Mouse (Mus musculus) midbrain, embryonic 11.5 days (tissue): ENCODE measurements around the gene Llgl1. TPM values are rescaled to one million over a fixed set of nuclear protein-coding genes. Genes with fewer than 3 reads are reported as not detected.
A peak's percentile ranks its signal among the peaks of the same experiment; 100 is the strongest.

Experiments used
- ATAC-seq: fragments of 200-750 bp; cut with Nextera tagmentation; 2 replicates; pipeline ENCODE4 v1.8.0; 2017; ENCODE audit warnings: moderate TSS enrichment, moderate library complexity; ENCODE audit not compliant: low FRiP score
- DNase-seq: peaks from one replicate; pipeline ENCODE4 v3.0.0; 2015; ENCODE audit warnings: low spot score; ENCODE audit errors: missing footprints
- H3K27ac ChIP-seq: fragments of 300-500 bp; sonication (generic); 2 replicates; pipeline ENCODE4 v1.5.1; 2014; ENCODE audit warnings: low read depth, low read length
- H3K27me3 ChIP-seq: fragments of 300-500 bp; sonication (generic); 2 replicates; pipeline ENCODE4 v1.6.1; 2014; ENCODE audit warnings: mild to moderate bottlenecking, low read length, moderate library complexity, mixed read lengths; ENCODE audit not compliant: control insufficient read depth, insufficient read depth
- H3K36me3 ChIP-seq: fragments of 300-500 bp; sonication (generic); 2 replicates; pipeline ENCODE4 v1.6.1; 2014; ENCODE audit warnings: mild to moderate bottlenecking, low read length, moderate library complexity, mixed read lengths; ENCODE audit not compliant: control insufficient read depth, insufficient read depth
- H3K4me1 ChIP-seq: fragments of 300-500 bp; sonication (generic); 2 replicates; pipeline ENCODE4 v1.6.1; 2014; ENCODE audit warnings: low read length; ENCODE audit not compliant: control insufficient read depth, insufficient read depth
- H3K4me2 ChIP-seq: fragments of 300-500 bp; sonication (generic); 2 replicates; pipeline ENCODE4 v1.6.1; 2014; ENCODE audit warnings: mild to moderate bottlenecking, moderate library complexity
- H3K4me3 ChIP-seq: fragments of 300-500 bp; sonication (generic); 2 replicates; pipeline ENCODE4 v1.5.1; 2014; ENCODE audit warnings: low read depth, low read length
- H3K9ac ChIP-seq: fragments of 300-500 bp; sonication (generic); 2 replicates; pipeline ENCODE4 v1.6.1; 2014; ENCODE audit warnings: low read length
- H3K9me3 ChIP-seq: fragments of 300-500 bp; sonication (generic); 2 replicates; pipeline ENCODE4 v1.6.1; 2016; ENCODE audit warnings: low read length; ENCODE audit not compliant: control insufficient read depth
- WGBS: fragments of 180-500 bp; shearing (Covaris S2); extraction: QIAGEN DNeasy Blood & Tissue Kit; methylation state at CpG from one replicate; pipeline ENCODE4 v1.1.7; 2014; 5-methylcytosine and 5-hydroxymethylcytosine counted together
- polyA plus RNA-seq: library from polyadenylated mRNA; unstranded; fragments of >200 nt; fragmentation: Nextera tagmentation; extraction: Ambion mirVana; gene quantifications from 2 replicates; pipeline ENCODE4 v1.2.1, GENCODE M21; 2014

Gene Llgl1
- polyA plus RNA-seq, 1 experiment from 2014 or later = 101 TPM

DNA sequence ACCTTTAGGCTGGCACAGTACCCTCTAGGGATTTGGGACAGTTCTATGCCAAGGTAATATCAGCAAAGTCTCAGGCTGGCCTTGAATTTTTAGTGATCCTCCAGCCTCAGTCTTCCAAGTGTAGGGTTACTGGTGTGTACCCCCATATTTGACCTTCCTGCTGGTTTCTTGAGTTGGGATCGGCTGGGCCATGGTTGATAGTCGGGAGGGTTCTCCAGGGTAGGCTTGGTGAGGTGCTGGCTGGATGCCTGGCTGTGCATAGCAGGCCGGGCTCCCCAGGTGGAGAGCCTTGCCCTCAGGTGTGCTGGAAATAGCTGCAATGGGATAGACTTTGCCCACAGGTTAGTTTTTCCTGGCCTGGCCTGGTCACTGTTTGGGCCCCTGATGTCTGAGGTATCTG, 5.7 kb downstream of the Llgl1 start:
- DNase-seq (peak; percentile 72), ATAC-seq (no peak)
- Histone ChIP-seq H3K4me1 (peaks cover 21% of the 10 kb centered on the region), H3K9ac (no peak overlapping the region), H3K4me2 (no peak overlapping the region), H3K9me3 (no peaks in the 10 kb centered on the region), H3K4me3 (no peak overlapping the region), H3K36me3 (peaks cover 36% of the 10 kb centered on the region), H3K27me3 (no peaks in the 10 kb centered on the region), H3K27ac (no peak overlapping the region)
- 94% methylated on average over 3 of the region's 3 CpGs for WGBS

DNA sequence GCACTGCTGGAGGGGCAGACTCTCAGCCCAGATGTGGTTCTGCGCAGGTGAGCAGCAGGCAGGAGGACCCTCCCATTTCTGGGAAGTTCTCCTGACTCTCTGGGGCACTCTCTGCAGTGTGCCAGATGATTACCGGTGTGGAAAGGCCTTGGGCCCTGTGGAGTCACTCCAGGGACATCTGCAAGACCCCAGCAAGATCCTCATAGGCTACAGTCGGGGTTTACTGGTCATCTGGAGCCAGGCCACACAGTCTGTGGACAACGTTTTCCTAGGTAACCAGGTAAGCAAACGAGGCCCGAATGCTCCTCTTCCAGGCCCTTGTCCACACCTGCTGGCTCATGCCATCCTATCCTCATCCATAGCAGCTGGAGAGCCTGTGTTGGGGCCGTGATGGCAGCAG, 6.6 kb downstream of the Llgl1 start:
- Histone ChIP-seq H3K9me3 (no peaks in the 10 kb centered on the region), H3K36me3 (peaks cover 44% of the 10 kb centered on the region), H3K4me2 (no peak overlapping the region), H3K4me3 (no peak overlapping the region), H3K4me1 (peaks cover 14% of the 10 kb centered on the region), H3K9ac (no peak overlapping the region), H3K27ac (no peak overlapping the region), H3K27me3 (no peaks in the 10 kb centered on the region)
- peak; percentile 61 for DNase-seq
- ATAC-seq = no peak
- WGBS = 93% methylated on average over 7 of the region's 7 CpGs

DNA sequence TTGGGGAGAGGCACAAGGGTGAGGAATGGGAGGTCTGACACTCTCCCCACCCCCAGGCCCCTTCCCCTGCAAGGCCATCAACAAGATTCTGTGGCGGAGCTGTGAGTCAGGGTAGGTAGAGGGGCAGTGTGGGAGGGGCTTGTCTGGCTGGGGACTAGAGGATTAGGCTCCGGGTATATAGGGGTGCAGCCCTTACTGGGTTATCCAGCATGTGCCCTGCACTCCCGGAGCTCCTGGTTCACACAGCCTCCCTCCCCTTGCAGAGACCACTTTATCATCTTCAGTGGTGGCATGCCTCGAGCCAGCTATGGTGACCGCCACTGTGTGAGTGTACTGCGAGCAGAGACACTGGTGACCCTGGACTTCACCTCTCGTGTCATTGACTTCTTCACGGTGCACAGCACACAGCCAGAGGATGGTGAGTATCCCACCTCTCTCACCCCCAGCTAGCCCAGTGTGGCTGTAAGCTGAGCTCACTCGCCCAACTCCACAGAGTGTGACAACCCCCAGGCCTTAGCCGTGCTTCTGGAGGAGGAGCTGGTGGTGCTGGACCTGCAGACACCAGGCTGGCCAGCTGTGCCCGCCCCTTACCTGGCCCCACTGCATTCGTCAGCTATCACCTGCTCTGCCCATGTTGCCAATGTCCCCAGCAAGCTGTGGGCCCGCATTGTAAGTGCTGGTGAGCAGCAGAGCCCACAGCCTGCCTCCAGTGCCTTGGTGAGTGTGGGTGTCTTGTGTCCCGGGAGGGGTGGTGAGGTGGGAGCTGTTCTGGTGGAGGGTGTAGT, 7.4 kb downstream of the Llgl1 start:
- H3K9ac ChIP-seq = no peak overlapping the region
- no peaks in the 10 kb centered on the region for H3K27me3 ChIP-seq
- peaks cover 52% of the 10 kb centered on the region for H3K36me3 ChIP-seq
- no peak overlapping the region for H3K4me2 ChIP-seq
- WGBS = 87% methylated on average over 14 of the region's 14 CpGs
- ATAC-seq (no peak), DNase-seq (peak; percentile 62)
- peaks cover 6% of the 10 kb centered on the region for H3K4me1 ChIP-seq
- no peaks in the 10 kb centered on the region for H3K9me3 ChIP-seq
- H3K4me3 ChIP-seq = no peak overlapping the region
- no peak overlapping the region for H3K27ac ChIP-seq

DNA sequence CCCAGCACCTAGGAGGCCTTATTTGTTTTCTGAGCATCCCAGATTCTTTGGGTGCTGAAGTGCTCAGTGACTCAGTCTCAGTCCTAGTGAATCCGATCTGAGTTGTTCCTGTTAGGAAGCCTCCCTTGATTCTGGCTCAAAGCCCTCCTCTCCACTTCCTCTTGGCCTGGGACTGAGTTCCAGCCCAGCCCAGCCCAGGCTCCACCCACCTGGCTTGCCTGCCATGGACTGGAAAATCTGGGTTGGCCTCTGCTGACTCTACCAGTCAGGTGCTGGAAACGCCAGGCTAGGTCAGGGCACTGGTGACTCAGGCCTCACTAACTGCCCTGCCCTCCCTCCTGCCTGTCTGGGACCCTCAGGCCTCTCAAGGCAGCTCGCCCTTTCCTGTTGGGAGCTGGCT, 8.1 kb downstream of the Llgl1 start:
- 0 out of 2 replicates have a peak, but pooled peaks cover 3% of the 10 kb centered on the region for H3K4me1 ChIP-seq
- no peaks in the 10 kb centered on the region for H3K9me3 ChIP-seq
- ATAC-seq (no peak), DNase-seq (no peak)
- H3K4me2 ChIP-seq = no peak overlapping the region
- H3K27me3 ChIP-seq = no peaks in the 10 kb centered on the region
- peaks cover 58% of the 10 kb centered on the region for H3K36me3 ChIP-seq
- no peak overlapping the region for H3K9ac ChIP-seq
- H3K4me3 ChIP-seq = no peak overlapping the region
- H3K27ac ChIP-seq = no peak overlapping the region
- WGBS = 83% methylated on average over 3 of the region's 3 CpGs

DNA sequence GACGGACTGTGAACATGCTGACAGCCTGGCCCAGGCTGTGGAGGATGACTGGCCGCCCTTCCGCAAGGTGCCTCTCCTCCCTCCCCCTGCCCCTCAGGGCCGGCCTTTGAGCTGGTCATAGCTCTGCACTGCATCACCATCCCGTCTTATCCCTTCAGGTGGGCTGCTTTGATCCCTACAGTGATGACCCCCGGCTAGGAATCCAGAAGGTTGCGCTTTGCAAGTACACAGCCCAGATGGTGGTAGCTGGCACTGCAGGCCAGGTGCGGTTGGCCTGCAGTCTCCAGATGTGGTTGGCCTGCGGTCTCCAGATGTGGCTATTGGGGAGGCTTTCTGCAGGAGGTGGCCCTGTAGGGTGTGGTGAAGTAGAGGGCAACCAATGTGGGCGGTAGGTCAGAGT, 9.1 kb downstream of the Llgl1 start:
- Histone ChIP-seq H3K4me1 (no peaks in the 10 kb centered on the region), H3K4me2 (no peak overlapping the region), H3K4me3 (no peak overlapping the region), H3K36me3 (peaks cover 67% of the 10 kb centered on the region), H3K27ac (no peak overlapping the region), H3K9ac (no peak overlapping the region), H3K27me3 (no peaks in the 10 kb centered on the region), H3K9me3 (no peaks in the 10 kb centered on the region)
- 90% methylated on average over 10 of the region's 10 CpGs for whole genome bisulfite sequencing
- DNase-seq = no peak
- ATAC-seq = no peak

DNA sequence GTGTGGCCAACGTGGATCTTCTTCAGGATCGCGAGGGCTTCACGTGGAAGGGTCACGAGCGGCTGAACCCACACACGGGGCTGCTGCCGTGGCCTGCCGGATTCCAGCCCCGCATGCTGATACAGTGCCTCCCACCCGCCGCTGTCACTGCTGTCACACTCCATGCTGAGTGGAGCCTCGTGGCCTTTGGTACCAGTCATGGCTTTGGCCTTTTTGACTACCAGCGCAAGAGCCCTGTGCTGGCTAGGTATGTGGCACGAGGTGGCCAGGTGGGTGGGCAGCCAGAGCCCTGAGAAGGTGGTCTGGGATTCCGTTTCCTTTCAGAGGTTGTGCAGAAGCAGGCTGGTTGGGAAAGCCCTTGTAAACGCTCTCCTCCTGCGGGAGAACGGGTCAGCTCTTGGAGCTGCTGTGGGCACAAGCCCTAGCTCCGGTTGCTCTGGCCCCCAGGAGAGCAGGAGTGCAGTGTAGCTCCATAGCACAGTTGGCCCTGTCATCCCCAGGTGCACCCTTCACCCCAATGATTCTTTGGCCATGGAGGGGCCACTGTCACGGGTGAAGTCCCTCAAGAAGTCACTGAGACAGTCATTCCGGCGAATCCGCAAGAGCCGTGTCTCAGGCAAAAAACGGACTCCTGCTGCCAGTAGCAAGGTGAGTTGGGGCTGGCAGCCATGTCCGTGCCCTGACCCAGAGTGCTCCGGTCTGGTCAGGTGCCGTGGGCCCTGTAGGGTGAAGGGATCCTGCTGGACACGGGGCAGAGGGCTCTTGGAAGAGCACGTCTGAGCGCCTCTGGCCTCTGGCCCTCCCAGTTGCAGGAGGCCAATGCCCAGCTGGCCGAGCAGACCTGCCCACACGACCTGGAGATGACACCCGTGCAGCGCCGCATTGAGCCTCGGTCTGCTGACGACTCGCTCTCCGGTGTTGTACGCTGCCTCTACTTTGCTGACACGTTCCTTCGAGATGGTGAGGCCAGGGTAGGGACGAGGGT, 10.2 kb downstream of the Llgl1 start:
- Histone ChIP-seq H3K9me3 (no peaks in the 10 kb centered on the region), H3K27me3 (no peaks in the 10 kb centered on the region), H3K36me3 (peaks cover 72% of the 10 kb centered on the region), H3K4me1 (no peaks in the 10 kb centered on the region), H3K9ac (no peak overlapping the region), H3K4me2 (no peak overlapping the region), H3K27ac (no peak overlapping the region), H3K4me3 (no peak overlapping the region)
- ATAC-seq (no peak), DNase-seq (peak; percentile 47)
- 92% methylated on average over 45 of the region's 45 CpGs for WGBS

DNA sequence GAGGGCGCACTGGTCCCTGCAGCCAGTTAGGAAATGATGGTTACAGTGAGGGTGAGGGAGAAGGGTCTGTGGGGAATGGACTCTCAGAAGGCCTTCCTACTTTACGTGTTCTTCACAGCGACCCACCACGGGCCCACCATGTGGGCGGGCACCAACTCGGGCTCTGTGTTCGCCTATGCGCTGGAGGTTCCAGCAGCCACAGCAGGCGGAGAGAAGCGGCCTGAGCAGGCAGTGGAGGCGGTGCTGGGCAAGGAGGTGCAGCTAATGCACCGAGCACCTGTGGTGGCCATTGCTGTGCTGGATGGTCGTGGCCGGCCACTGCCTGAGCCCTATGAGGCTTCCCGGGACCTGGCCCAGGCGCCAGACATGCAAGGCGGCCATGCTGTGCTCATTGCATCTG, 11.7 kb downstream of the Llgl1 start:
- H3K9me3 ChIP-seq = no peaks in the 10 kb centered on the region
- no peak overlapping the region for H3K9ac ChIP-seq
- WGBS = 93% methylated on average over 16 of the region's 17 CpGs
- no peak overlapping the region for H3K27ac ChIP-seq
- no peak overlapping the region for H3K4me2 ChIP-seq
- H3K4me3 ChIP-seq = no peak overlapping the region
- ATAC-seq = no peak
- no peaks in the 10 kb centered on the region for H3K4me1 ChIP-seq
- DNase-seq = no peak
- H3K27me3 ChIP-seq = no peaks in the 10 kb centered on the region
- peaks cover 70% of the 10 kb centered on the region for H3K36me3 ChIP-seq

DNA sequence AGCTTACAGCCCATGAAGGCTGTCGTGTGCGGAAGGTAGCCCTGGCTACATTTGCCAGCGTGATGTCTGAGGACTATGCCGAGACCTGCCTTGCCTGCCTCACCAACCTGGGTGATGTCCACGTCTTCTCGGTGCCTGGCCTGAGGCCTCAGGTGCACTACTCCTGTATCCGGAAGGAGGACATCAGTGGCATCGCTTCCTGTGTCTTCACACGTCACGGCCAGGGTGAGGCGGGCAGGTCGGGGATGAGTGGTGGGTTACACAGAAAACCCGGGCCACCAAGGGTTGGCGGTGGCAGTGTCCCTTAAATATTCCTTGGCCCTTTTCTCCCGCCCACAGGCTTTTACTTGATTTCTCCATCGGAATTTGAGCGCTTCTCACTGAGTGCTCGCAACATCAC, 12.5 kb downstream of the Llgl1 start:
- H3K4me3 ChIP-seq = no peak overlapping the region

More for the DNA sequence above, 12.5 kb downstream of the Llgl1 start:
- Histone ChIP-seq H3K9ac (no peak overlapping the region), H3K9me3 (no peaks in the 10 kb centered on the region), H3K27ac (no peak overlapping the region), H3K4me1 (no peaks in the 10 kb centered on the region), H3K27me3 (no peaks in the 10 kb centered on the region), H3K4me2 (no peak overlapping the region), H3K36me3 (peaks cover 71% of the 10 kb centered on the region)
- 94% methylated on average over 18 of the region's 18 CpGs for WGBS
- DNase-seq = no peak
- ATAC-seq = no peak
